Mouse (Mus musculus) megakaryocyte, embryonic 14.5 days (primary cell): Measurements from ENCODE around the gene Arhgap15. TPM values are rescaled to one million over a fixed set of nuclear protein-coding genes. Genes with fewer than 3 reads are reported as not detected.
A peak's percentile ranks its signal among the peaks of the same experiment; 100 is the strongest.

Experiments used
- H3K27me3 ChIP-seq: replicated peaks from 2 replicates; pipeline ENCODE3; 2012; ENCODE audit warnings: inconsistent platforms
- H3K36me3 ChIP-seq: replicated peaks from 2 replicates; pipeline ENCODE3; 2012; ENCODE audit warnings: low read length, inconsistent platforms, mixed read lengths
- H3K4me1 ChIP-seq: 2 replicates; pipeline ENCODE4 v1.6.1; 2012; ENCODE audit warnings: inconsistent platforms
- H3K4me3 ChIP-seq: replicated peaks from 2 replicates; pipeline ENCODE3; 2012; ENCODE audit warnings: moderate library complexity, mild to moderate bottlenecking, inconsistent platforms
- H3K9me3 ChIP-seq: 2 replicates; pipeline ENCODE4 v1.6.1; 2012; ENCODE audit warnings: inconsistent platforms
- FLI1 ChIP-seq: IDR thresholded peaks from 2 replicates; pipeline ENCODE4 v1.6.1; 2012; ENCODE audit warnings: low read length, inconsistent platforms, mixed read lengths
- GATA1 ChIP-seq: IDR thresholded peaks from 3 replicates; pipeline ENCODE4 v1.6.1; 2012; ENCODE audit warnings: mixed read lengths, low read length, inconsistent platforms, borderline replicate concordance
- polyA plus RNA-seq: library from polyadenylated mRNA; stranded (reverse); fragments of >175 nt; gene quantifications from 2 replicates; pipeline ENCODE4 v1.2.3, GENCODE M21; 2012; ENCODE audit warnings: low replicate concordance; ENCODE audit not compliant: insufficient read depth

The Arhgap15 gene
- polyA plus RNA-seq, 1 experiment = 0.25 TPM

- H3K36me3 ChIP-seq = no peaks in the 10 kb centered on the region
- no peaks in the 10 kb centered on the region for H3K27me3 ChIP-seq
- TF ChIP-seq FLI1 (no peak), GATA1 (no peak)
- no peaks in the 10 kb centered on the region for H3K9me3 ChIP-seq
- H3K4me3 ChIP-seq = no peak overlapping the region
- 0 out of 2 replicates have a peak, but pooled peaks cover 2% of the 10 kb centered on the region for H3K4me1 ChIP-seq
Observed at GRCm38 (mm10) chr2:44147486-44147885, 398.9 kb downstream of the Arhgap15 start.

- peak overlapping the region; percentile 64 for H3K4me3 ChIP-seq
- H3K9me3 ChIP-seq = no peaks in the 10 kb centered on the region
- 0 out of 2 replicates have a peak, but pooled peaks cover 2% of the 10 kb centered on the region for H3K4me1 ChIP-seq
- TF ChIP-seq GATA1 (no peak), FLI1 (no peak)
- no peaks in the 10 kb centered on the region for H3K27me3 ChIP-seq
- H3K36me3 ChIP-seq = no peaks in the 10 kb centered on the region
Observed at GRCm38 (mm10) chr2:44147971-44148370, 399.3 kb downstream of the Arhgap15 start.

GRCm38 (mm10) chr2:44148550-44149100 lies 400.0 kb downstream of the Arhgap15 start:
- no peaks in the 10 kb centered on the region for H3K36me3 ChIP-seq
- H3K9me3 ChIP-seq = no peaks in the 10 kb centered on the region
- no peaks in the 10 kb centered on the region for H3K27me3 ChIP-seq
- H3K4me3 ChIP-seq = no peak overlapping the region
- no peak for TF ChIP-seq FLI1
- no peak for TF ChIP-seq GATA1
- 0 out of 2 replicates have a peak, but pooled peaks cover 2% of the 10 kb centered on the region for H3K4me1 ChIP-seq

GRCm38 (mm10) chr2:44152301-44152700 lies 403.7 kb downstream of the Arhgap15 start:
- 0 out of 2 replicates have a peak, but pooled peaks cover 2% of the 10 kb centered on the region for H3K4me1 ChIP-seq
- no peak overlapping the region for H3K4me3 ChIP-seq
- TF ChIP-seq FLI1 (no peak), GATA1 (no peak)
- no peaks in the 10 kb centered on the region for H3K36me3 ChIP-seq
- no peaks in the 10 kb centered on the region for H3K27me3 ChIP-seq
- no peaks in the 10 kb centered on the region for H3K9me3 ChIP-seq

GRCm38 (mm10) chr2:44160358-44160757 lies 411.7 kb downstream of the Arhgap15 start:
- no peaks in the 10 kb centered on the region for H3K4me1 ChIP-seq
- no peaks in the 10 kb centered on the region for H3K36me3 ChIP-seq
- no peak overlapping the region for H3K4me3 ChIP-seq
- no peak for TF ChIP-seq GATA1
- TF ChIP-seq FLI1 = no peak
- no peaks in the 10 kb centered on the region for H3K27me3 ChIP-seq
- H3K9me3 ChIP-seq = no peaks in the 10 kb centered on the region

GRCm38 (mm10) chr2:44165789-44166188 lies 417.2 kb downstream of the Arhgap15 start:
- TF ChIP-seq GATA1 = no peak
- TF ChIP-seq FLI1 = no peak
- H3K9me3 ChIP-seq = no peaks in the 10 kb centered on the region
- H3K4me1 ChIP-seq = no peaks in the 10 kb centered on the region
- H3K27me3 ChIP-seq = no peaks in the 10 kb centered on the region
- H3K4me3 ChIP-seq = no peak overlapping the region
- H3K36me3 ChIP-seq = no peaks in the 10 kb centered on the region

GRCm38 (mm10) chr2:44166716-44167115 lies 418.1 kb downstream of the Arhgap15 start:
- TF ChIP-seq FLI1 = no peak
- no peak for TF ChIP-seq GATA1
- no peaks in the 10 kb centered on the region for H3K4me1 ChIP-seq
- H3K36me3 ChIP-seq = no peaks in the 10 kb centered on the region
- H3K4me3 ChIP-seq = no peak overlapping the region
- no peaks in the 10 kb centered on the region for H3K9me3 ChIP-seq
- H3K27me3 ChIP-seq = no peaks in the 10 kb centered on the region

GRCm38 (mm10) chr2:44184476-44184875 lies 435.9 kb downstream of the Arhgap15 start:
- no peaks in the 10 kb centered on the region for H3K27me3 ChIP-seq
- no peaks in the 10 kb centered on the region for H3K36me3 ChIP-seq
- TF ChIP-seq FLI1 (no peak), GATA1 (no peak)
- H3K4me1 ChIP-seq = no peaks in the 10 kb centered on the region
- no peak overlapping the region for H3K4me3 ChIP-seq
- H3K9me3 ChIP-seq = no peaks in the 10 kb centered on the region

- Histone ChIP-seq H3K4me3 (no peak overlapping the region), H3K36me3 (no peaks in the 10 kb centered on the region), H3K4me1 (no peaks in the 10 kb centered on the region), H3K27me3 (no peaks in the 10 kb centered on the region), H3K9me3 (0 out of 2 replicates have a peak, but pooled peaks cover 3% of the 10 kb centered on the region)
- TF ChIP-seq GATA1 (no peak), FLI1 (no peak)
Observed at GRCm38 (mm10) chr2:44190749-44191148, 442.1 kb downstream of the Arhgap15 start.

GRCm38 (mm10) chr2:44192058-44192457 lies 443.4 kb downstream of the Arhgap15 start:
- H3K9me3 ChIP-seq = 0 out of 2 replicates have a peak, but pooled peaks cover 3% of the 10 kb centered on the region
- H3K36me3 ChIP-seq = no peaks in the 10 kb centered on the region

More at GRCm38 (mm10) chr2:44192058-44192457, 443.4 kb downstream of the Arhgap15 start:
- TF ChIP-seq GATA1 (no peak), FLI1 (no peak)
- Histone ChIP-seq H3K27me3 (no peaks in the 10 kb centered on the region), H3K4me1 (no peaks in the 10 kb centered on the region), H3K4me3 (no peak overlapping the region)
